Mouse (Mus musculus) stomach, embryonic 14.5 days (tissue): ENCODE measurements around the gene Clint1. TPM values are rescaled to one million over a fixed set of nuclear protein-coding genes. Genes with fewer than 3 reads are reported as not detected.
A peak's percentile ranks its signal among the peaks of the same experiment; 100 is the strongest.

Experiments
- ATAC-seq: fragments of 200-750 bp; cut with Nextera tagmentation; 2 replicates; pipeline ENCODE4 v1.8.0; 2017; ENCODE audit warnings: low read depth, moderate TSS enrichment; ENCODE audit not compliant: insufficient number of reproducible peaks, insufficient read depth, low FRiP score
- H3K27ac ChIP-seq: fragments of 300-500 bp; sonication (generic); 2 replicates; pipeline ENCODE4 v1.5.1; 2014; ENCODE audit warnings: mild to moderate bottlenecking, low read length, moderate library complexity, mixed read lengths
- H3K27me3 ChIP-seq: fragments of 300-500 bp; sonication (generic); 2 replicates; pipeline ENCODE4 v1.6.1; 2014; ENCODE audit warnings: low read length, control low read depth, mixed read lengths; ENCODE audit not compliant: control insufficient read depth, insufficient read depth
- H3K36me3 ChIP-seq: fragments of 300-500 bp; sonication (generic); 2 replicates; pipeline ENCODE4 v1.6.1; 2014; ENCODE audit warnings: mild to moderate bottlenecking, control low read depth, low read length, moderate library complexity, mixed read lengths; ENCODE audit not compliant: control insufficient read depth, insufficient read depth
- H3K4me1 ChIP-seq: fragments of 300-500 bp; sonication (generic); 2 replicates; pipeline ENCODE4 v1.6.1; 2014; ENCODE audit warnings: low read length, control low read depth, mixed read lengths; ENCODE audit not compliant: control insufficient read depth, insufficient read depth
- H3K4me2 ChIP-seq: fragments of 300-500 bp; sonication (generic); replicated peaks from 2 replicates; pipeline ENCODE4 v1.6.1; 2014; ENCODE audit warnings: low read depth, low read length, control low read depth
- H3K4me3 ChIP-seq: fragments of 300-500 bp; sonication (generic); 2 replicates; pipeline ENCODE4 v1.5.1; 2014; ENCODE audit warnings: low read depth, low read length, control low read depth
- H3K9ac ChIP-seq: fragments of 300-500 bp; sonication (generic); replicated peaks from 2 replicates; pipeline ENCODE4 v1.6.1; 2014; ENCODE audit warnings: low read depth, mild to moderate bottlenecking, control low read depth, low read length, moderate library complexity, mixed read lengths
- H3K9me3 ChIP-seq: fragments of 300-500 bp; sonication (generic); 2 replicates; pipeline ENCODE4 v1.6.1; 2016; ENCODE audit warnings: low read depth, low read length, control low read depth; ENCODE audit not compliant: control insufficient read depth
- WGBS: fragments of 180-500 bp; shearing (Covaris S2); extraction: QIAGEN DNeasy Blood & Tissue Kit; methylation state at CpG from one replicate; pipeline ENCODE4 v1.1.7; 2014; 5-methylcytosine and 5-hydroxymethylcytosine counted together
- polyA plus RNA-seq: library from polyadenylated mRNA; unstranded; fragments of >200 nt; fragmentation: Nextera tagmentation; extraction: Ambion mirVana; gene quantifications from 2 replicates; pipeline ENCODE4 v1.2.1, GENCODE M21; 2014

Clint1 gene
- 65.2 and 68.0 TPM in 2 replicates for polyA plus RNA-seq

- H3K36me3 ChIP-seq = 0 out of 2 replicates have a peak, but pooled peaks cover 2% of the 10 kb centered on the region
- 1% methylated on average over 57 of the region's 57 CpGs for WGBS
- peak within 1 kb of the TSS; percentile 88 for H3K4me3 ChIP-seq
- H3K27me3 ChIP-seq = no peaks in the 10 kb centered on the region
- ATAC-seq = peak; percentile 92
- peaks cover 22% of the 10 kb centered on the region for H3K4me1 ChIP-seq
- H3K4me2 ChIP-seq = peak within 1 kb of the TSS; percentile 47
- H3K9me3 ChIP-seq = no peaks in the 10 kb centered on the region
- peak within 1 kb of the TSS; percentile 80 for H3K27ac ChIP-seq
- H3K9ac ChIP-seq = peak within 1 kb of the TSS; percentile 93
Observed at GRCm38 (mm10) chr11:45851516-45852123, at the start of gene Clint1. Gene Clint1, plus strand, starts transcription at chr11:45852051.

- H3K36me3 ChIP-seq = no peaks in the 10 kb centered on the region
- no peaks in the 10 kb centered on the region for H3K4me1 ChIP-seq
- 67% methylated on average over 4 of the region's 4 CpGs for WGBS
- no peak overlapping the region for H3K27ac ChIP-seq
- H3K4me2 ChIP-seq = no peak overlapping the region
- no peak for ATAC-seq
- no peak overlapping the region for H3K9ac ChIP-seq
- H3K4me3 ChIP-seq = no peak overlapping the region
- H3K27me3 ChIP-seq = no peaks in the 10 kb centered on the region
- H3K9me3 ChIP-seq = no peaks in the 10 kb centered on the region
Observed at GRCm38 (mm10) chr11:45804068-45804467, 47.8 kb upstream of the Clint1 start.

- Histone ChIP-seq H3K9me3 (no peaks in the 10 kb centered on the region), H3K27ac (no peak overlapping the region), H3K9ac (no peak overlapping the region), H3K4me1 (no peaks in the 10 kb centered on the region), H3K27me3 (no peaks in the 10 kb centered on the region), H3K4me2 (no peak overlapping the region), H3K4me3 (no peak overlapping the region), H3K36me3 (no peaks in the 10 kb centered on the region)
- 48% methylated on average over 6 of the region's 6 CpGs for WGBS
- ATAC-seq = peak; percentile 92
Observed at GRCm38 (mm10) chr11:45805312-45805772, 46.5 kb upstream of the Clint1 start.

GRCm38 (mm10) chr11:45805810-45806209, 46.0 kb upstream of the Clint1 start:
- H3K27ac ChIP-seq = no peak overlapping the region
- H3K27me3 ChIP-seq = no peaks in the 10 kb centered on the region
- no peak overlapping the region for H3K4me2 ChIP-seq
- ATAC-seq = no peak
- H3K9me3 ChIP-seq = no peaks in the 10 kb centered on the region
- H3K4me1 ChIP-seq = no peaks in the 10 kb centered on the region
- 70% methylated on average over 2 of the region's 2 CpGs for WGBS
- H3K4me3 ChIP-seq = no peak overlapping the region
- H3K36me3 ChIP-seq = no peaks in the 10 kb centered on the region
- no peak overlapping the region for H3K9ac ChIP-seq

- H3K4me1 ChIP-seq = no peaks in the 10 kb centered on the region
- no peak overlapping the region for H3K4me2 ChIP-seq
- H3K9ac ChIP-seq = no peak overlapping the region
- H3K4me3 ChIP-seq = no peak overlapping the region
- 70% methylated on average over 2 of the region's 2 CpGs for WGBS
- H3K36me3 ChIP-seq = no peaks in the 10 kb centered on the region
- H3K9me3 ChIP-seq = no peaks in the 10 kb centered on the region
- no peak for ATAC-seq
- H3K27ac ChIP-seq = no peak overlapping the region
- no peaks in the 10 kb centered on the region for H3K27me3 ChIP-seq
Observed at GRCm38 (mm10) chr11:45806264-45806663, 45.6 kb upstream of the Clint1 start.

GRCm38 (mm10) chr11:45806809-45807208, 45.0 kb upstream of the Clint1 start:
- Histone ChIP-seq H3K4me1 (no peaks in the 10 kb centered on the region), H3K9ac (no peak overlapping the region), H3K27me3 (no peaks in the 10 kb centered on the region), H3K4me3 (no peak overlapping the region), H3K27ac (no peak overlapping the region), H3K9me3 (no peaks in the 10 kb centered on the region), H3K4me2 (no peak overlapping the region), H3K36me3 (no peaks in the 10 kb centered on the region)
- WGBS = 89% methylated on average over 3 of the region's 3 CpGs
- ATAC-seq = no peak

- Histone ChIP-seq H3K27me3 (no peaks in the 10 kb centered on the region), H3K4me1 (no peaks in the 10 kb centered on the region), H3K4me2 (no peak overlapping the region), H3K36me3 (no peaks in the 10 kb centered on the region), H3K9me3 (no peaks in the 10 kb centered on the region), H3K4me3 (no peak overlapping the region), H3K9ac (no peak overlapping the region), H3K27ac (no peak overlapping the region)
- WGBS = 84% methylated on average over 12 of the region's 12 CpGs
- ATAC-seq = no peak
Observed at GRCm38 (mm10) chr11:45807820-45808219, 44.0 kb upstream of the Clint1 start.

GRCm38 (mm10) chr11:45809424-45809823, 42.4 kb upstream of the Clint1 start:
- no peaks in the 10 kb centered on the region for H3K4me1 ChIP-seq
- no peaks in the 10 kb centered on the region for H3K27me3 ChIP-seq
- H3K36me3 ChIP-seq = no peaks in the 10 kb centered on the region
- no peak for ATAC-seq
- H3K9ac ChIP-seq = no peak overlapping the region
- H3K27ac ChIP-seq = no peak overlapping the region
- H3K9me3 ChIP-seq = no peaks in the 10 kb centered on the region
- 44% methylated on average over 5 of the region's 5 CpGs for WGBS
- H3K4me3 ChIP-seq = no peak overlapping the region
- no peak overlapping the region for H3K4me2 ChIP-seq

- H3K4me2 ChIP-seq = no peak overlapping the region
- H3K36me3 ChIP-seq = no peaks in the 10 kb centered on the region
- no peak overlapping the region for H3K27ac ChIP-seq
- H3K27me3 ChIP-seq = no peaks in the 10 kb centered on the region
- H3K4me1 ChIP-seq = no peaks in the 10 kb centered on the region
- no peak for ATAC-seq
- WGBS = 75% methylated on average over 6 of the region's 6 CpGs
- no peaks in the 10 kb centered on the region for H3K9me3 ChIP-seq
- H3K4me3 ChIP-seq = no peak overlapping the region
- H3K9ac ChIP-seq = no peak overlapping the region
Observed at GRCm38 (mm10) chr11:45810056-45810455, 41.8 kb upstream of the Clint1 start.
